Mouse (Mus musculus) CD4-positive naive resting alpha-beta T cell, adult 57 days (primary cell): ENCODE results near the gene Fam171a1. TPM values are rescaled to one million over a fixed set of nuclear protein-coding genes. Genes with fewer than 3 reads are reported as not detected.

ENCODE experiments used
- total RNA-seq: library from RNA; stranded (reverse); gene quantifications from one replicate; pipeline ENCODE4 v1.2.4, GENCODE M21; 2023

Fam171a1 gene
- 0.24 TPM for total RNA-seq

GRCm38 (mm10) chr2:3113866-3114265 is at the start of gene Fam171a1:
Fam171a1 (plus strand) TSS chr2:3114224.

Other genes with a start within 250 kb of the Fam171a1 start
- 34.6 TPM for gene Nmt2, start 170.0 kb downstream of the Fam171a1 start, total RNA-seq
- gene Rpp38, start 218.4 kb downstream of the Fam171a1 start, total RNA-seq = 8.0 TPM
- not detected for gene Acbd7, start 221.9 kb downstream of the Fam171a1 start, total RNA-seq